Mouse (Mus musculus) embryo, embryonic 10 days (tissue): ENCODE results near the gene Gm26661.
A peak's percentile ranks its signal among the peaks of the same experiment; 100 is the strongest.

Experiments
- DNase-seq: peaks from one replicate; pipeline ENCODE4 v3.0.0-alpha.2; 2015; ENCODE audit warnings: low spot score

The Gm26661 gene

DNA sequence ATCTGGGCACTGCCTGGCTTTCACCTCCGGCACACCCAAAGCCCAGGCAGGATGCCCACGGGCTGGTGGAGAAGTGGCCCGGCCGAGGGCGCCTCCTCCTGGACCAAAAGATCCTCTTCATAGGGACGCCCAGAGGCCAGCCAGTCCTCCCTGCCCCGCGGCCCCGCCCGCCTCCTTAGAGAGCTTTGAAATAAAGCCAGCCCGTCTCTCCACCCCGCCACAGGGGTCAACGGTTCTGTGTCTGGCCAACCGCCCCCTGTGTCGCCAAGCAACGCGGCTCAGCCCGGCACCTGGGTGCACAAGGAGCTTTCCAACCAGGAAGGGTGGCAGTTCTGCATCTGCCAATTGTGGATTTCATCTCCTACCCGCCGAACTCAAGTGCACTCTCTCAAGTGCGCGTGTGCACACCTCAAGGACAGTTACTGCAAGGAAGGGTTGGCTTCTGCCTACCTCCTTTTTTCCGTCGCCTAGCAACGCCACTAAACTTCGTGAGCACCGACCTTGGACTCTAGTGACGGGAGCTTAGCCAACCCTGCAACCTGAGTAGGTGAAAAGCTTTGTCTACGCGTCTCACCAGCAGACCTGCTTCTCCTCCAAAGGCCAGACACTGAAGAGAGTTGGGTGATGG, at the start of gene Gm26661:
TSS of gene Gm26661 (plus strand) at position 56 of the 628 bp plus-strand sequence.
- peak; percentile 75 for DNase-seq

- peak; percentile 86 for DNase-seq
Observed at GRCm38 (mm10) chr14:7748944-7749763, 42.2 kb upstream of the Gm26661 start.

GRCm38 (mm10) chr14:7749764-7750089, 41.7 kb upstream of the Gm26661 start:
- peak; percentile 37 for DNase-seq

GRCm38 (mm10) chr14:7765569-7766314, 25.6 kb upstream of the Gm26661 start:
- peak; percentile 93 for DNase-seq

DNA sequence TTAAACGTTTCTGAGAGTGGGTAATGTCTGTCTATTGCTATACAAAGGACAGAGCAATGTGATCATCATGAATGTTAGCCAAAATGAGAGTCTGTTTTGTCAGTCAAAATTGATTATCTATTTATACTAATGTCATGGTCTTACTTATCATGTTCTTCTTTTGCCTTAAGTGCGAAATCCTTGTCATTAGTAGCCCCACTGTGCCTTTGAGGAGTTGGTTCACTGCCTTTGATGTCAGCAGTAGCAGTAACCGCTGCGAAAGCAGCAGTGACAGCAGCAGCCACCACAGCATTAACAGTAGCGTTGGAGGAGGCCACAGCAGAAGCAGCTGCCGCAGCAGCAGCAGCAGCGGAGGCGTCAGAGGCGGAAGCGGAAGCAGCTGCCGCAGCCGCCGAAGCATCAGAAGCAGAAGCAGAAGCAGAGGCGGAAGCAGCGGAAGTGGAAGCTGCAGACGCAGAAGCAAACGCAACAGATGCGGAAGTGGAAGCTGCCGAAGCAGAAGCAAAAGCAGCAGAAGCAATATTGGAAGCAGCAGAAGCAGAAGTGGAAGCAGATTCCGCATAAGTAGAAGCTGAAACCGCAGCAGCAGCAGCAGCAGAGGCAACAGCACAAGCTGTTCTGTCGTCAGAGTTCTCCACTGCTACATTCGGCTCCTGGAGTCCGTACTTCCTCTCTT, 17.5 kb upstream of the Gm26661 start:
- DNase-seq: peak; percentile 78

GRCm38 (mm10) chr14:7786073-7786472, 5.3 kb upstream of the Gm26661 start:
- no peak for DNase-seq

- no peak for DNase-seq
Observed at GRCm38 (mm10) chr14:7789266-7790030, 1.9 kb upstream of the Gm26661 start.

DNA sequence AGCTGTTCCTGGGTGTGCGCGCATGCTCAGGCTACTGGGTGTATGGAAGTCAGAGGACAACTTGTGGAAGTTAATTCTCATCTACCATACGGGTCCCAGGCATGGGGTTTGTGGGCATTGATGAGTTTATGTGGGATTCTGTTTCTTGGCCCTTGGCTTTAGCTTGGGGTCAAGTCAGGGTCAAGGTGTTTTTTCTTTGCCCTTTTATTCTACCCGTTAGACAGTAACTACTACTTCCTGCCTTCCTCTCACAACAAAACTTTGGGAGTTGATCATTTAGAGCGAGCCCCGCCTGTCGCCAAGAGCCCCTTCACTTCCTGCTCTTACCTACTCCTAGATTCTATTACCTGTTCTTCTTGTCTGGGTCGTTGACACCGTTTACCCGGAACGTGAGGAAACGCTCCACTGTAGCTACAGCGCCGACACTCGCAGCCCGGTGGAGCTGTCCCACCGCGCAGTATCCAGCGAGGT, 291 bp upstream of the Gm26661 start:
- no peak for DNase-seq

GRCm38 (mm10) chr14:7795961-7796360, 4.6 kb downstream of the Gm26661 start:
- no peak for DNase-seq

DNA sequence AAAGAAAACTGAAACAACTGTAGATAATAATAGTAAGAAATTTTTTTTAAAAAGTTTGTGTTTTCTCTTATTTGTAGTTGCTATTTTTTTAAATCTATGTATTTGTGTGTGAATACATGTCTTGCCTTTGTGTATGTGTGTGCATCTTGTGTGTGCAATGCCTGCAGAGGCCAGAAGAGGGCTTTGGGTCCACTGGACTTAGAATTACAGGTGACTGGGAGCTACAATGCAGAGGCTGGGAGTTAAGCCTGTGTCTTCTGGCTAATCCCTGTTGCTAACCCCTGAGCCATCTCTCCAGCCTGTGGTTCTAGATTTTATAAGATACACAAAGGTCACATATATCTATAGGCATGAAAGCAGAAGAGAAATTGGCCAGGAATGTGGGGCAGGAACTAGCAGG, 9.2 kb downstream of the Gm26661 start:
- DNase-seq: no peak

DNA sequence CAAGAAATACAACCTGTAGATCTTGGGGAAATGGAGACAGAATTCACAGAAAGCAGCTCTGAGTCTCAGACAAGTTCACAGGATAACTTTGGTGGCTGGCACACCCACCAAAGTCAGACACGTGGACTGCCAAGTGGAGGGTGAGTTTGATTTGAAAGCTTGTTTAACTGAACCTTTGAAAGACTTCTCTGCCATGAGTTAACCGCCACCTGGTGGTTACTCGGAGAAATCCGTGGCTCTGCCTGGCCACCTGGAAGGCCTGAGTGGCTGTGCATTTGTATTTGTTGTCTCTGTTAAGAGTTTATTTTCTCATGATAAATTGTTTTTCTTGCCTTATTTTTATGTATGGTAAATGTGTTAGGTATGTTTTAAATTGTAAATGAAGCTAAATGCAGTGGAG, 10.4 kb downstream of the Gm26661 start:
- peak; percentile 64 for DNase-seq

GRCm38 (mm10) chr14:7803874-7804557, 12.6 kb downstream of the Gm26661 start:
- no peak for DNase-seq

DNA sequence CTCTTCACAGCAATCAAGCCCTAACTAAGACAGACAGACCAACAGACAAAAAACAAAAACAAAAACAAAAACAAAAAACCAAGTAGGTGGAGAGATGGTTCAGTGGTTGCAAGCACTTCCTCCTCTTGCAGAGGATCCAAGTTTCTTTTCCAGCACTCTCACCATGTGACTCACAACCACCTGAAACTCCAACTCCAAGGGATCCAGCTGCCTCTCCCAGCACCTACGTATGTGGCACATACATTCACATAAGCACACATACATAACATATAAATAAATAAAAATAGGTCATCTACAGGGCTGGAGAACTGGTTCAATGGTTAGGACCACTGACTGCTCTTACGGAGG, 13.1 kb downstream of the Gm26661 start:
- DNase-seq: no peak

GRCm38 (mm10) chr14:7807711-7808110, 16.3 kb downstream of the Gm26661 start:
- DNase-seq: no peak

DNA sequence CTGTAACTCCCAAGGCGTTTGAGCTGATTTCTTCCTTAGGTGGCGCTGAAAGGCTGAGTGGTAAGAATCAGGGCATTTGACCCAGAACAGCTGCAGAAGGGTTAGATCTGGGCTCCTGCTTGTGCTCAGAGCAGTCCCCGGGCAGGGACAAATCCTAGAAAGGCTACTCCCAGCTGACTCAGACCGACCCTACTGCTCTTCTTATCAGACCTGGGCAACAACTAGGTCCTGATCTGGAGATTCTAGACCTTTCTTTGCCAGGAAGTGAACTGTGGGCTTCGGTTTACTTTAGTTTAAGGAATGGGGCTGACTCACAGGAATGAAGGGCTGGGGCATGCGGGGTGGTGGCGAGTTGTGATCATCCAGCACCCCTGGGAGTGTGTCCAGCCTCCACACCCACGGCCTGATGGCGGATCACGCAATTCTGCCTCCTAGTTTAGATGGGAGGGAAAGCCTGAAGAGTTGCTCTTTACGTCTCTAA, 17.2 kb downstream of the Gm26661 start:
- no peak for DNase-seq

DNA sequence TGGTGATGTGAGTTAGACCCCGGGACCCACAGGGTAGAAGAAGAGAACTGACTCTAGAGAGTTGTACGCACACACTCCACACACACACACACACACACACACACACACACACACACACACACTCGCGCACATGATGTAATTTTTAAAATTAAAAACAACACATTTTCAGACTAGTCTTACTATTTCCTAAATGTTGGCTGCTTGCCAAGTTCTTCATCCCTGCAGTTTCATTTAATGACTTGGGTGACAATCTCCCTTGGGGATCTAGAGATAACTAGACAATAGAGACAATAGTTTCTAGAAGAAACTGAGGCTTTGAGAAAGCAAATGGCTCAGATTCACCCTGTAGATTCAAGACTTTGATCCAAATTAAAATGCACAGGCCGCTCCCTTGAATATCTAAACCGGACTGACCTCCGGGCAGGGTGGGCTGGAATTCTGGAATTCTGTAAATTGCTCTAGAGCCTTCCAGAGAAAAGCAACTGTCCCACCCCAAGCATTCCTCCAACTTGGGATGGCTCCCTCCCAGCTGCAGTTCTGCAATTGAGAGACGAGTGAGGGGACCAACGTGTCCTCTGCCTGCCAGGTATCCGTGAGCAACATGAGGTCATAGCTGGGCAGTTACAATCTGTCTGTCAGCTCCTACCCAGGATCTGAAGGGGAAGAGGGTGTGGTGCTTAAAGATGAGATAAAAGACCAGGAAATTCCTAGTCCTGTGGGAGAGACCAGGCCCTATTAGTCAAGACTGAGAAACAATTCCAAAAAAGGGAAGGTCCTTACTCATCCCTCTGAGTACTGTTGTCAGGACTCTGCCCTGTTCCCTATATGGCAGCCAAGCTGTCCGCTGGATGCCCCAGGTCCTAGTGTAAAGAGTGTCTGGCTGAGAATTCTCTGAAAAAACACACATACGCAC, 17.9 kb downstream of the Gm26661 start:
- no peak for DNase-seq

DNA sequence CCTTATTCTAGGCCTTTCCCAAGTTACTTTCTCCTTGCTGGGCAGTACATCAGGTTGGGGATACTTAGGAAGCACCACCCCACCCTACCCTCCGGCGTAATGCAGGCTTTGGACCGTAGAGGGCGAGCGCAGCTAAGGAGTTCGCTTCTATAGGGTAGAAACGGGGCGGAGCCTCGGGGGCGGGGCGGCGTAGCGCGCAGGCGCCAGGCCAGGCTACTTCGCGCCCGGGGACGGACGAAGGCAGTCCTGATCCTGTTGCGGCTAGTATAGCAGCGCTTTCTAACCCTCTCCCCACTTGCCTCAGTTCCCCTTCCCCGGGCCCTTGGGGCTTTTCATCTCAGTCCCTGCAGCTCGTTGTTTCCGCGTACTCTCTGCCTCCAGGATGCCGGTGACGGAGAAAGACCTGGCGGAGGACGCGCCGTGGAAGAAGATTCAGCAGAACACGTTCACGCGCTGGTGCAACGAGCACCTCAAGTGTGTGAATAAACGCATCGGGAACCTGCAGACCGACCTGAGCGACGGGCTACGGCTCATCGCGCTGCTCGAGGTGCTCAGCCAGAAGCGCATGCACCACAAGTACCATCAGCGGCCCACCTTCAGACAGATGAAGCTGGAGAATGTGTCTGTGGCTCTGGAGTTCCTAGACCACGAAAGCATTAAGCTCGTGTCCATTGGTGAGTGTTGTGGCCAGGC, 26.5 kb downstream of the Gm26661 start, which contains the start of gene Flnb:
TSS of gene Flnb (plus strand) at position 188 of the 693 bp plus-strand sequence.
- peak; percentile 97 for DNase-seq

DNA sequence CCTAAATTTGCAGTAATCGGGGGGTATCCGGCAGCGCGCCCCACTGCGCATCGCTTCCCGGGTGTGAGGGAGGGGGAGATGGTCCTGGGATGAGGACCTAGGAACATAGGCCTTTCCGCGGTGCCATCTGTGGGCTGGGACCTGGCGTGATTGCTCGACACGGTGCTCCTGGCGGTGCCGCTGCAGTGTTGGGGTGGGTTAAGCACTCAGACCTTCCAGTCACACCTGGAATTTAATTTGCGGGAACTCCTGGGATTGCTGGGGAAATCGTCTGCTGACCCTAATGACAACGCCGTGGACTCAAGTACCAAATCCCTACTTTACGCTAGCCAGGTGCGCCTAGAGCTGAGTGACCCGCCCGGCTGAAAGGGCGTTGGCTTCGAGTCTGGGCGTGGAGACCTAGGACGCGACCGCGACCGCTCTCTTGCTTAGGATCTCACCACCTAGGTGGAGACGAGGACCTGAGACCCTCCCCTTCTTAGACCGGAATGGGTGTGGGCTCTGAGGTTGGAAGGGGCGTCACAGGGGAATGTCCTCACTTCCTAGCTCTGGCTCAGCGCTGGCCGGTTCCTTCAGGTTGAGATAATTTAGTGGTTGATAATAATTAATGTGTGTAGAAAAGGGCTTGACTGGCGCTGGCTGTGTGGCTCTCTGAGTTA, 27.2 kb downstream of the Gm26661 start:
- DNase-seq: peak; percentile 42
